Mouse (Mus musculus) intestine, embryonic 16.5 days (tissue): ENCODE measurements around the gene Trip10. TPM values are rescaled to one million over a fixed set of nuclear protein-coding genes. Genes with fewer than 3 reads are reported as not detected.

Experiments used
- ATAC-seq: fragments of 200-750 bp; cut with Nextera tagmentation; 2 replicates; pipeline ENCODE4 v1.8.0; 2017; ENCODE audit warnings: moderate TSS enrichment, moderate library complexity
- H3K27ac ChIP-seq: fragments of 300-500 bp; sonication (generic); 2 replicates; pipeline ENCODE4 v1.5.1; 2014; ENCODE audit warnings: mild to moderate bottlenecking, low read length
- H3K27me3 ChIP-seq: fragments of 300-500 bp; sonication (generic); replicated peaks from 2 replicates; pipeline ENCODE4 v1.6.1; 2014; ENCODE audit warnings: low read length, control low read depth, mixed read lengths; ENCODE audit not compliant: control insufficient read depth, insufficient read depth
- H3K36me3 ChIP-seq: fragments of 300-500 bp; sonication (generic); 2 replicates; pipeline ENCODE4 v1.6.1; 2014; ENCODE audit warnings: low read length, control low read depth; ENCODE audit not compliant: control insufficient read depth, insufficient read depth
- H3K4me1 ChIP-seq: fragments of 300-500 bp; sonication (generic); 2 replicates; pipeline ENCODE4 v1.6.1; 2014; ENCODE audit warnings: low read length, control low read depth, mixed read lengths; ENCODE audit not compliant: control insufficient read depth, insufficient read depth
- H3K4me2 ChIP-seq: fragments of 300-500 bp; sonication (generic); 2 replicates; pipeline ENCODE4 v1.6.1; 2014; ENCODE audit warnings: low read depth, low read length, control low read depth
- H3K4me3 ChIP-seq: fragments of 300-500 bp; sonication (generic); 2 replicates; pipeline ENCODE4 v1.5.1; 2014; ENCODE audit warnings: mild to moderate bottlenecking, low read length
- H3K9ac ChIP-seq: fragments of 300-500 bp; sonication (generic); 2 replicates; pipeline ENCODE4 v1.6.1; 2014; ENCODE audit warnings: low read depth, low read length
- H3K9me3 ChIP-seq: fragments of 300-500 bp; sonication (generic); 2 replicates; pipeline ENCODE4 v1.6.1; 2016; ENCODE audit warnings: low read length, control low read depth; ENCODE audit not compliant: control insufficient read depth
- WGBS: fragments of 180-500 bp; shearing (Covaris S2); extraction: QIAGEN DNeasy Blood & Tissue Kit; methylation state at CpG from one replicate; pipeline ENCODE4 v1.1.7; 2014; 5-methylcytosine and 5-hydroxymethylcytosine counted together
- polyA plus RNA-seq: library from polyadenylated mRNA; unstranded; fragments of >200 nt; fragmentation: Nextera tagmentation; extraction: Ambion mirVana; gene quantifications from 2 replicates; pipeline ENCODE4 v1.2.1, GENCODE M21; 2015

Trip10 gene
- polyA plus RNA-seq, 1 experiment from 2014 or later = 46.9 TPM

DNA sequence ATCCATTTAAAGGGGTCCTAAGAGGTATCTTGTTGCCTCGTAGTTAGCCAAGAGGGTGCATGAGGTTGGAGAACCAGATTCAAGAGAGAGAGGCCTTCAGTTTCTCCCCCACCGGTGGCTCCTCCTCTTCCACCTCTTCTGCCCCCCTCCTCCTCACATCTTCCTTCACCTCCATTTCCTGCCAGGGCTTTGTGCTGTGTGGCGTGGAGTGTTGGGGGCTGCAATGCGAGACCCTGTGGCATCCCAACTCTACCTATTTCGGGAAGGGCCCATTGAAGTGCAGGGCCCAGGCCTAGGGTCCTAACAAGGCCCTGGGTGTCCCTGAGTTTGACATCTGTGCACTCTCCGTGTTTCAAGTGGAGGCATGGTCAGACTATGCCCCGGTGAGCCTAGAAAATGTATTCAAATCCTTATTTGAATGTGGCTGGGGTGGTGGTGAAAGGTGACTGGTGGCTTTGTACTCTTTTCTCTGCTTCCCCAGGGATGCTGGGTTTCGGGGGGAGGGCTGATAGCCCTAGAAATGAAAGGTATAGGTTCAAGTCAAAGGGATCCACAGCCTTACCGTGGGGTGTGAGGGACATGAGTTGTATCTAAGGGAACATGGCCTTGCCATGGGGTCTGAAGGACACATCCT is 30.5 kb downstream of the Trip10 start:
- 62% methylated on average over 9 of the region's 9 CpGs for WGBS
- Histone ChIP-seq H3K4me1 (peaks cover 5% of the 10 kb centered on the region), H3K9ac (no peak overlapping the region), H3K27ac (no peak overlapping the region), H3K4me2 (no peak overlapping the region), H3K27me3 (no peaks in the 10 kb centered on the region), H3K4me3 (0 out of 2 replicates have a peak overlapping the region, but pooled peaks have one; percentile 9), H3K9me3 (no peaks in the 10 kb centered on the region), H3K36me3 (no peaks in the 10 kb centered on the region)
- no peak for ATAC-seq

- H3K9me3 ChIP-seq = no peaks in the 10 kb centered on the region
- no peak overlapping the region for H3K27ac ChIP-seq
- WGBS = 66% methylated on average over 3 of the region's 3 CpGs
- peaks cover 5% of the 10 kb centered on the region for H3K4me1 ChIP-seq
- no peaks in the 10 kb centered on the region for H3K27me3 ChIP-seq
- no peak overlapping the region for H3K4me2 ChIP-seq
- H3K36me3 ChIP-seq = no peaks in the 10 kb centered on the region
- no peak overlapping the region for H3K4me3 ChIP-seq
- ATAC-seq = no peak
- no peak overlapping the region for H3K9ac ChIP-seq
These were observed 31.2 kb downstream of the Trip10 start for GRCm38 (mm10) chr17:57280411-57280810.

GRCm38 (mm10) chr17:57283906-57284305 is 34.7 kb downstream of the Trip10 start:
- Histone ChIP-seq H3K4me1 (no peaks in the 10 kb centered on the region), H3K36me3 (no peaks in the 10 kb centered on the region), H3K27me3 (no peaks in the 10 kb centered on the region), H3K9me3 (no peaks in the 10 kb centered on the region), H3K27ac (no peak overlapping the region), H3K4me3 (no peak overlapping the region), H3K4me2 (no peak overlapping the region), H3K9ac (no peak overlapping the region)
- ATAC-seq = no peak
- 72% methylated on average over 5 of the region's 5 CpGs for WGBS

DNA sequence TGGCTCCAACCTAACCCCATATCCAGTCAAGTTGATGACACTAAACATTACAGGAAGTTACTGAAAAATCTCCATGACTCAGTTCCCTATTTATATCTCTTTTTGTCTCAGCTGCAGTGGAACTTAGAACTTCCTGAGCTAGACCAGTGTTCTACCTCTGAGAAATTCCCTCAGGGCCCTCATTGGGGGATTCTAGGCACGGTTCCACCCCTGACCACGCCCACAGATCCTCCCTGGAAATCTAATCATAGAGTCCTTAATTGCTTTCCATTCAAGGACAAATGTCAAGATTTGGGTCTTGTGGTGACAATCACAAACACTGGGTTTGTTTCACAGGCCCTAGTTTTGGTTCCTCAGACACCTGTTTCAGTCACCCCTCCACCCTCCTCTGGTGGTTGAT is 35.8 kb downstream of the Trip10 start:
- Histone ChIP-seq H3K9me3 (no peaks in the 10 kb centered on the region), H3K4me3 (no peak overlapping the region), H3K27ac (no peak overlapping the region), H3K27me3 (no peaks in the 10 kb centered on the region), H3K4me2 (no peak overlapping the region), H3K4me1 (no peaks in the 10 kb centered on the region), H3K36me3 (no peaks in the 10 kb centered on the region), H3K9ac (no peak overlapping the region)
- no peak for ATAC-seq
- 52% methylated on average over 2 of the region's 2 CpGs for WGBS

- Histone ChIP-seq H3K27ac (no peak overlapping the region), H3K4me2 (no peak overlapping the region), H3K4me3 (no peak overlapping the region), H3K9ac (no peak overlapping the region), H3K36me3 (no peaks in the 10 kb centered on the region), H3K9me3 (no peaks in the 10 kb centered on the region), H3K27me3 (no peaks in the 10 kb centered on the region), H3K4me1 (no peaks in the 10 kb centered on the region)
- no peak for ATAC-seq
- WGBS = 59% methylated on average over 8 of the region's 8 CpGs
These were observed 37.6 kb downstream of the Trip10 start for GRCm38 (mm10) chr17:57286718-57287355.

DNA sequence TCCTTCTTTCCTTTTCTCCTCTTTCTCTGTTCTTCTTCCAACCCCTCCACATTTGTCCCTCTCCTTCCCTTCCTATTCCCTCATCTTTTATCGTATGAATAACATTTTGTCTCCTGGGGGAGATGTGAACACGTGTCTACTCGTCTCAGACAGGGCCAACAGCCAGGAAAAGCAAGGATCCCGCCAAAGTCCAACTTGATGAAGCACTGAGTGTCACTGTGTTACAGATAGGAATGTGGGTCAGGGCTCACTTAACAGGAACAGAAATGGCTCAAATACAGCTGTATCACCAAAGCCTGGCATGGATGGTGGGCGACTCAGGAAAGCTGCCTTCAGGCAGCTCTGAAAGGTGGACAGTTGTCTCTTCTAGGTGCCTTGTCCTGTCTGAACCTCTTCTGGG is 40.0 kb downstream of the Trip10 start:
- no peak overlapping the region for H3K27ac ChIP-seq
- WGBS = 80% methylated on average over 5 of the region's 5 CpGs
- no peaks in the 10 kb centered on the region for H3K4me1 ChIP-seq
- no peaks in the 10 kb centered on the region for H3K36me3 ChIP-seq
- ATAC-seq = no peak
- H3K9me3 ChIP-seq = no peaks in the 10 kb centered on the region
- H3K4me2 ChIP-seq = no peak overlapping the region
- H3K4me3 ChIP-seq = no peak overlapping the region
- H3K27me3 ChIP-seq = no peaks in the 10 kb centered on the region
- H3K9ac ChIP-seq = no peak overlapping the region

DNA sequence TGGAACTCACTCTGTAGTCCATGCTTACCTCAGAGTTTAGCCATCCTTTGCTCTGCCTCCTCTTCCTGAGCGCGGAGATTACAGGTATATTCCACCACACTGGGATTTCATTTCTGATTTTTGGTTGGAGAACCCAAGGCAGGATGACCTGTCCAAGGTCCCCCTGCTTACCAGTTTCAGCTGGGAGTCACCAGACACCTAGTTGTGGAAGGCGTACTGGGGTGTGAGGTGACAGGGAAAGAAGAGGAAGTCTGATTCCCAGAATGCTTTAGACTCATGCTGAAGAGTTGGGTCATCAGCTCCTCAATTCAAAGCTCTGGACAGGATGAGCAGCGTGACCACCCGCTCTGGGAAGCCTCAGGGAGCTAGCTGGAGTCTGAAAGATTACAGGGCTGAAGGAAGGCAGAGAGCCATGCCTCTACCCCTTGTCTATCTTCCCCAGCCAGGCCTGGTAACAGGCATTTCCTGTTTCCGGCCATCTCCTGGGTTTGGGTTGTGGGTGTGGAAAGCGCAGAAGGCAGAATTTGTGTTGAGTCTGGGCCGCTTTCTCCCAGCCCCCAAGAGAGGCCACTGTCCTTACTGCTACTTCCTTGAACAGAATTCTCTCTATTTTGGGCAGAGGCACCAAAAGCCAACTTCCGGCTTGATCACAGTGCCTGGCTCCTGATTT is 40.9 kb downstream of the Trip10 start:
- Histone ChIP-seq H3K9me3 (no peaks in the 10 kb centered on the region), H3K4me2 (no peak overlapping the region), H3K27me3 (no peaks in the 10 kb centered on the region), H3K36me3 (no peaks in the 10 kb centered on the region), H3K9ac (no peak overlapping the region), H3K27ac (no peak overlapping the region), H3K4me1 (no peaks in the 10 kb centered on the region), H3K4me3 (no peak overlapping the region)
- no peak for ATAC-seq
- 83% methylated on average over 9 of the region's 9 CpGs for WGBS

GRCm38 (mm10) chr17:57290671-57291055 is 41.4 kb downstream of the Trip10 start:
- Histone ChIP-seq H3K27me3 (no peaks in the 10 kb centered on the region), H3K9ac (no peak overlapping the region), H3K4me1 (no peaks in the 10 kb centered on the region), H3K27ac (no peak overlapping the region), H3K4me2 (no peak overlapping the region), H3K9me3 (no peaks in the 10 kb centered on the region), H3K36me3 (no peaks in the 10 kb centered on the region), H3K4me3 (no peak overlapping the region)
- ATAC-seq = no peak
- WGBS = 88% methylated on average over 7 of the region's 7 CpGs

GRCm38 (mm10) chr17:57292302-57292701 is 43.0 kb downstream of the Trip10 start:
- H3K9me3 ChIP-seq = no peaks in the 10 kb centered on the region
- no peak overlapping the region for H3K9ac ChIP-seq
- H3K4me1 ChIP-seq = no peaks in the 10 kb centered on the region
- H3K4me2 ChIP-seq = no peak overlapping the region
- WGBS = 88% methylated on average over 2 of the region's 2 CpGs
- H3K4me3 ChIP-seq = no peak overlapping the region
- no peaks in the 10 kb centered on the region for H3K36me3 ChIP-seq
- H3K27ac ChIP-seq = no peak overlapping the region
- H3K27me3 ChIP-seq = no peaks in the 10 kb centered on the region
- no peak for ATAC-seq
